ENCODE assay signal across 13 mouse cellular contexts in the genomic region with DNA sequence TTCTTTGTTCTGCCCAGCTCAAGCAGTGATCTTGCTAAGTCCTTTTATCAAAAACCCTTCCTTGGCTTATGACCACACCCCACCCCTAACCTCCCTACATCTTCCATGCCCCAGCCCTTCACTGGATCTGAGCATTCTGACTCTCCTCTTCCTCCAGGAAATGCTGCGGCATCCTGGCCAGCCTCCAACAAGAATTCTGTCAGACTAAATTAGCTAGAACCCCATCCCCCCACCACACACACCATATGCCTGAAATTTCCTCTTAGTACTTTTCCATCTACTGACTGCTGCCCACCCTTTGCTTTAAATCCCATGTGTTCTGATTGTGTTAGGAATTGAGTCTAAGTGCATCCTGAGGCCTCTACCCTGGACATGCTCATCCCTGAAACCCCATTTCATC. TPM values are rescaled to one million over a fixed set of nuclear protein-coding genes. Genes with fewer than 3 reads are reported as not detected.
DNase-seq lines count a peak whose midpoint lies in the region; ATAC-seq and TF ChIP-seq lines count a peak whose summit lies in the region.
"Had no signal": no experiment of that assay in that cellular context is flagged by ENCODE, and none has a peak within 500 bp of the region (broad histone marks: within the 10 kb centered on the region; RNA-seq: fewer than 3 reads in every experiment).

No protein-coding gene starts in this region.

- H3K27ac ChIP-seq in forebrain, postnatal 0 days (ENCODE audit: low read depth, low read length), result no peak overlapping the region
- no peak overlapping the region for H3K27ac ChIP-seq in midbrain, embryonic 15.5 days
- H3K27ac ChIP-seq in intestine, embryonic 15.5 days, result no peak overlapping the region
- H3K27ac ChIP-seq: hindbrain, embryonic 10.5 days; midbrain, embryonic 10.5 days; stomach, embryonic 15.5 days had no signal

- no peaks in the 10 kb centered on the region for H3K9me3 ChIP-seq in forebrain, postnatal 0 days (ENCODE audit: low read length)
- no peaks in the 10 kb centered on the region for H3K9me3 ChIP-seq in midbrain, embryonic 15.5 days
- H3K9me3 ChIP-seq in intestine, embryonic 15.5 days, result no peaks in the 10 kb centered on the region
- H3K9me3 ChIP-seq: hindbrain, embryonic 10.5 days; midbrain, embryonic 10.5 days; stomach, embryonic 15.5 days had no signal

- WGBS in forebrain, postnatal 0 days, result 62% methylated on average over 1 of the region's 1 CpGs
- 63% methylated on average over 1 of the region's 1 CpGs for WGBS in midbrain, embryonic 15.5 days
- 74% methylated on average over 1 of the region's 1 CpGs for WGBS in intestine, embryonic 15.5 days

- H3K4me2 ChIP-seq in forebrain, postnatal 0 days (ENCODE audit: low read depth), result no peak overlapping the region
- no peak overlapping the region for H3K4me2 ChIP-seq in midbrain, embryonic 15.5 days
- H3K4me2 ChIP-seq in intestine, embryonic 15.5 days (replicated peaks), result no peak overlapping the region
- H3K4me2 ChIP-seq: stomach, embryonic 15.5 days had no signal

- H3K27me3 ChIP-seq in forebrain, postnatal 0 days (ENCODE audit: insufficient read depth, low read length), result no peaks in the 10 kb centered on the region
- H3K27me3 ChIP-seq in midbrain, embryonic 15.5 days (replicated peaks), result peaks cover 4% of the 10 kb centered on the region; the same call in 1 of the 2 replicates
- no peaks in the 10 kb centered on the region for H3K27me3 ChIP-seq in intestine, embryonic 15.5 days (replicated peaks)
- H3K27me3 ChIP-seq: stomach, embryonic 15.5 days had no signal

- no peak overlapping the region for H3K4me3 ChIP-seq in forebrain, postnatal 0 days (ENCODE audit: low read depth, low read length)
- H3K4me3 ChIP-seq in midbrain, embryonic 15.5 days, result no peak overlapping the region
- no peak overlapping the region for H3K4me3 ChIP-seq in intestine, embryonic 15.5 days (replicated peaks)
- H3K4me3 ChIP-seq: erythroblast, embryonic 14.5 days; hindbrain, embryonic 10.5 days; midbrain, embryonic 10.5 days; stomach, embryonic 15.5 days had no signal

- no peaks in the 10 kb centered on the region for H3K4me1 ChIP-seq in forebrain, postnatal 0 days (ENCODE audit: insufficient read depth)
- no peaks in the 10 kb centered on the region for H3K4me1 ChIP-seq in midbrain, embryonic 15.5 days
- H3K4me1 ChIP-seq in intestine, embryonic 15.5 days (replicated peaks), result no peaks in the 10 kb centered on the region
- H3K4me1 ChIP-seq: hindbrain, embryonic 10.5 days; midbrain, embryonic 10.5 days; stomach, embryonic 15.5 days had no signal

- TF ChIP-seq CTCF in forebrain, postnatal 0 days (IDR thresholded peaks at IDR 0.05; ENCODE audit: low read depth), result no peak

- no peak overlapping the region for H3K9ac ChIP-seq in forebrain, postnatal 0 days
- H3K9ac ChIP-seq in midbrain, embryonic 15.5 days, result no peak overlapping the region
- H3K9ac ChIP-seq in intestine, embryonic 15.5 days, result no peak overlapping the region
- H3K9ac ChIP-seq: stomach, embryonic 15.5 days had no signal

- H3K36me3 ChIP-seq in forebrain, postnatal 0 days (ENCODE audit: insufficient read depth), result no peaks in the 10 kb centered on the region
- no peaks in the 10 kb centered on the region for H3K36me3 ChIP-seq in midbrain, embryonic 15.5 days (replicated peaks)
- no peaks in the 10 kb centered on the region for H3K36me3 ChIP-seq in intestine, embryonic 15.5 days
- H3K36me3 ChIP-seq: hindbrain, embryonic 10.5 days; midbrain, embryonic 10.5 days; stomach, embryonic 15.5 days had no signal

- ATAC-seq in forebrain, postnatal 0 days, result peak; percentile 29; the same call in 1 of the 2 replicates
- ATAC-seq in midbrain, embryonic 15.5 days (replicated peaks), result no peak
- ATAC-seq in intestine, embryonic 15.5 days, result no peak
- ATAC-seq: Patski had no signal

- DNase-seq in cerebellum, postnatal 10 days, result peak; percentile 46 to 54
- no peak for DNase-seq in cerebellum, adult 11-12 months
- peak; percentile 28 for DNase-seq in layer of hippocampus, adult 11-12 months (ENCODE audit: low spot score)
- DNase-seq in layer of hippocampus, adult 9-10 months (ENCODE audit: low spot score), result no peak
- DNase-seq in forebrain, postnatal 0 days, result no peak
- DNase-seq in layer of hippocampus, postnatal 14 days (ENCODE audit: low spot score in 2 of 2), result peak; percentile 9 to 27

RNA-seq across cellular contexts. Expression of gene Tlr7, which starts 1.3 kb away (rescaled TPM):
- 1.2 and 1.9 TPM in 2 replicates for total RNA-seq in forebrain, postnatal 0 days (2014; rRNA removed)
- 1.2 TPM in 2 replicates for polyA plus RNA-seq in forebrain, postnatal 0 days (2015; fragmentation: Nextera tagmentation; extraction: Ambion mirVana)
- 1 to 10 TPM; 4.4 to 5.1 TPM for total RNA-seq in layer of hippocampus, postnatal 14 days (2021)
- polyA plus RNA-seq in midbrain, embryonic 15.5 days (2015; fragmentation: Nextera tagmentation; extraction: Ambion mirVana), result 0.22 and 0.41 TPM in 2 replicates
- 0.53 and 0.55 TPM in 2 replicates for polyA plus RNA-seq in intestine, embryonic 15.5 days (2015; fragmentation: Nextera tagmentation; extraction: Ambion mirVana)
- polyA plus RNA-seq: erythroblast, embryonic 14.5 days; Patski had no signal

RNA-seq across cellular contexts. Expression of gene Prps2, which starts 53.5 kb away (rescaled TPM):
- total RNA-seq in forebrain, postnatal 0 days (2014; rRNA removed), result 11.5 and 13.5 TPM in 2 replicates
- 8.6 and 11.7 TPM in 2 replicates for polyA plus RNA-seq in forebrain, postnatal 0 days (2015; fragmentation: Nextera tagmentation; extraction: Ambion mirVana)
- 10 to 100 TPM; 21.8 to 25.9 TPM for total RNA-seq in layer of hippocampus, postnatal 14 days (2021)
- polyA plus RNA-seq in midbrain, embryonic 15.5 days (2015; fragmentation: Nextera tagmentation; extraction: Ambion mirVana), result 6.9 and 7.0 TPM in 2 replicates
- polyA plus RNA-seq in intestine, embryonic 15.5 days (2015; fragmentation: Nextera tagmentation; extraction: Ambion mirVana), result 32.4 and 35.6 TPM in 2 replicates

Comparison
In these comparisons a context has a peak if more than half of its experiments do, and no peak if none do; other contexts are left out.
1. DNase-seq: peak in cerebellum, postnatal 10 days (2 of 2), layer of hippocampus, adult 11-12 months (single experiment) and layer of hippocampus, postnatal 14 days (2 of 2); none in cerebellum, adult 11-12 months (single experiment), layer of hippocampus, adult 9-10 months (single experiment) and forebrain, postnatal 0 days (single experiment).